Mouse (Mus musculus) heart, embryonic 14.5 days (tissue): ENCODE results near the gene Syt15. TPM values are rescaled to one million over a fixed set of nuclear protein-coding genes. Genes with fewer than 3 reads are reported as not detected.
"Not testable (repeated sequence)": the region's sequence is repeated elsewhere in the genome, so short reads cannot be mapped to it uniquely, and the experiment has no call there.

Source experiments
- ATAC-seq: fragments of 200-750 bp; cut with Nextera tagmentation; 2 replicates; pipeline ENCODE4 v1.8.0; 2017; ENCODE audit warnings: low read depth, moderate TSS enrichment; ENCODE audit not compliant: insufficient number of reproducible peaks, insufficient read depth, low FRiP score
- H3K27ac ChIP-seq, 2 experiments: fragments of 200-500 bp in 1 of 2; fragments of 300-500 bp in 1 of 2; sonication (generic) in 1 of 2; replicated peaks in 1 of 2; 2 replicates each; pipeline ENCODE4 v1.5.1; 2012 to 2014; ENCODE audit warnings: low read depth in 2 of 2, low read length in 2 of 2, control low read depth in 1 of 2, mild to moderate bottlenecking in 1 of 2, mixed read lengths in 1 of 2; ENCODE audit not compliant: control insufficient read depth in 1 of 2, insufficient read depth in 1 of 2
- H3K27me3 ChIP-seq: fragments of 300-500 bp; sonication (generic); 2 replicates; pipeline ENCODE4 v1.6.1; 2014; ENCODE audit warnings: mild to moderate bottlenecking, low read length, control low read depth; ENCODE audit not compliant: control insufficient read depth, insufficient read depth
- H3K36me3 ChIP-seq: fragments of 300-500 bp; sonication (generic); 2 replicates; pipeline ENCODE4 v1.6.1; 2014; ENCODE audit warnings: mild to moderate bottlenecking, control low read depth, low read length, mixed read lengths; ENCODE audit not compliant: control insufficient read depth, insufficient read depth
- H3K4me1 ChIP-seq, 2 experiments: fragments of 200-500 bp in 1 of 2; fragments of 300-500 bp in 1 of 2; sonication (generic) in 1 of 2; 2 replicates each; pipeline ENCODE4 v1.6.1; 2012 to 2014; ENCODE audit warnings: low read length in 2 of 2, control low read depth in 1 of 2, mixed read lengths in 1 of 2; ENCODE audit not compliant: control insufficient read depth in 2 of 2, insufficient read depth in 2 of 2
- H3K4me2 ChIP-seq: fragments of 300-500 bp; sonication (generic); 2 replicates; pipeline ENCODE4 v1.6.1; 2014; ENCODE audit warnings: mild to moderate bottlenecking, low read length
- H3K4me3 ChIP-seq, 2 experiments: fragments of 200-500 bp in 1 of 2; fragments of 300-500 bp in 1 of 2; sonication (generic) in 1 of 2; 2 replicates each; pipeline ENCODE4 v1.5.1; 2012 to 2014; ENCODE audit warnings: low read length in 2 of 2, mild to moderate bottlenecking in 2 of 2, control low read depth in 1 of 2, low read depth in 1 of 2, moderate library complexity in 1 of 2; ENCODE audit not compliant: control insufficient read depth in 1 of 2, insufficient read depth in 1 of 2
- H3K9ac ChIP-seq: fragments of 300-500 bp; sonication (generic); 2 replicates; pipeline ENCODE4 v1.6.1; 2014; ENCODE audit warnings: mild to moderate bottlenecking, low read length
- H3K9me3 ChIP-seq: fragments of 300-500 bp; sonication (generic); 2 replicates; pipeline ENCODE4 v1.6.1; 2016; ENCODE audit warnings: low read length, control low read depth; ENCODE audit not compliant: control insufficient read depth
- WGBS: fragments of 180-500 bp; shearing (Covaris S2); extraction: QIAGEN DNeasy Blood & Tissue Kit; methylation state at CpG from one replicate; pipeline ENCODE4 v1.1.7; 2014; 5-methylcytosine and 5-hydroxymethylcytosine counted together
- polyA plus RNA-seq: library from polyadenylated mRNA; unstranded; fragments of >200 nt; fragmentation: Nextera tagmentation; extraction: Ambion mirVana; gene quantifications from 2 replicates; pipeline ENCODE4 v1.2.1, GENCODE M21; 2014

Syt15 gene
- polyA plus RNA-seq, 1 experiment from 2014 or later = 0.23 TPM

DNA sequence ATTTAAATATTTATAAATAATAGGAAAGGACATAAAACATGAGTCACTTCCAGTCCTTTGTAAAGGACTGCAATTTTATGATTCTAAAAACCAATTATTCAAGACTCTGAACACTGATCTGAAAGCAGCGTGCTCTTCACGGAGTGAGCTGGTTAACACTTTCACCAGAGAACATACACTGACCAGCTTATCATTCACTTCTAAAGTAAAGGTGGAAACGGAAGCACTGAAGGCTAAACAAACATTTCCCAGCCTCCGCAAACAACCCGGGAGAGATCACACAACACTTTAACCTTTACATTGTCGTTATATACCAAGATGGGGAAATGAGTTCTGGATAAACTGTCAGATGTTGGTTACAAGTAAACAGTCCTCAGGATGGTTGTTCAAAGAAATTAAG is 21.3 kb downstream of the Syt15 start:
- Histone ChIP-seq H3K9me3 (no peaks in the 10 kb centered on the region), H3K4me2 (no peak overlapping the region), H3K27me3 (no peaks in the 10 kb centered on the region), H3K27ac (no peak overlapping the region), H3K4me3 (no peak overlapping the region), H3K9ac (no peak overlapping the region), H3K4me1 (0 out of 4 replicates have a peak, but pooled peaks cover 0 to 2% of the 10 kb centered on the region in 2 experiments), H3K36me3 (peaks cover 5% of the 10 kb centered on the region; the same call in 1 of the 2 replicates)
- WGBS = 64% methylated on average over 6 of the region's 6 CpGs
- no peak for ATAC-seq

DNA sequence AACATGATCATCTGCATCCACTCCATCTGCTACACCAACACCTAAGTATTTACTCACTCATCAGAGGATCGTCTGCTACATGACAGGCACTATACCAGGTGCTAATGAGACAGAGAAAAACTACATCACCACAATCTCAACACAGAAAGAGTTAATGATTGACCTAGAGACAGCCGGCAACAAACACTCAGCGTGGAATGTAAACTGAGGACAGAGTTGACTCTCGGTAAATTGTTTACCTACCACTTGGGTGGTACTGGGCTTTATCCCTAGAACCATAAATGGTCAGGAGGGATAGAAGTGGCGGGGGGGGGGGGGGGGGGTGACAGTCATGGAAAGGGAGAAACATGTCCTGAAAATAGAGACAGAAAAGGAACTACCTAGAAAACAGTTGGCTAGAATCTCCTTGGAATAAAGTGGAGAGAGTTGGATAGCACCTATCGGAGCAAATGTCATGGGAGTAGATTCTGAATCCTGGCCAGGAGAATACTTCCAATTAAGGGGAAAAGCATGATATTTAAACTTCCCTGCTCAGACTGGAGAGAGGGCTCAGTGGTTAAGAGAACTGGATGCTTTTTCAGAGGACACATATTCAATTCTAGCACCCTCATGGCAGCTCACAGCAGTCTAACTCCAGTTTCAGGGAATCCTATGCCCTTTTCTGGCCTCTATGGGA is 33.2 kb downstream of the Syt15 start:
- no peak overlapping the region for H3K9ac ChIP-seq
- H3K4me3 ChIP-seq = no peak overlapping the region
- no peaks in the 10 kb centered on the region for H3K36me3 ChIP-seq
- H3K4me2 ChIP-seq = no peak overlapping the region
- no peaks in the 10 kb centered on the region for H3K4me1 ChIP-seq
- 66% methylated on average over 6 of the region's 6 CpGs for WGBS
- H3K9me3 ChIP-seq = no peaks in the 10 kb centered on the region
- no peak overlapping the region for H3K27ac ChIP-seq
- no peaks in the 10 kb centered on the region for H3K27me3 ChIP-seq
- ATAC-seq = no peak

DNA sequence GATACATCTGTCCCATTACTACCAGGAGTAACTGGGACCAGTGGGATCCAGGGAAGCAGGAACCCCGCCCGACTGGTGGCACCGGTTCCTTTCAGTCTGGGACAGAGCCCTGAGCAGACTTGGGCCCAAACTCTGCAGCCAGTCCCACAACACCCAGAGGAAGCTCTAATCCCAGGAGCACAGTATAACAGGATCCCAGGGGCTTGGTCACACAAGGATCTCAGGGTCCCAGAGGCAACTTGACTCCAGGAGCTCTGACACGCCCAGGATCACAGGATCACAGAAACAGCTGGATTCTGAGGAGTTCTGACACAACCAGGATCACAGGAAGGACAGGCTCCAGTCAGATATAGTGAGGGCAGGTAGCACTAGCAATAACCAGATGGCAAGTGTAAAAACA is 33.9 kb downstream of the Syt15 start:
- WGBS = 83% methylated on average over 4 of the region's 4 CpGs
- no peak overlapping the region for H3K4me2 ChIP-seq
- ATAC-seq = no peak

GRCm38 (mm10) chr14:34258525-34258924 is 39.1 kb downstream of the Syt15 start:
- H3K9ac ChIP-seq, H3K36me3 ChIP-seq, H3K4me1 ChIP-seq, H3K4me2 ChIP-seq, H3K27me3 ChIP-seq, H3K27ac ChIP-seq, H3K9me3 ChIP-seq, ATAC-seq, H3K4me3 ChIP-seq: not testable (repeated sequence)
- 60% methylated on average over 3 of the region's 3 CpGs for WGBS

More for the DNA sequence above, 33.9 kb downstream of the Syt15 start:
- Histone ChIP-seq H3K9ac (no peak overlapping the region), H3K27ac (no peak overlapping the region), H3K27me3 (no peaks in the 10 kb centered on the region), H3K36me3 (no peaks in the 10 kb centered on the region), H3K4me1 (no peaks in the 10 kb centered on the region), H3K9me3 (no peaks in the 10 kb centered on the region), H3K4me3 (no peak overlapping the region)

DNA sequence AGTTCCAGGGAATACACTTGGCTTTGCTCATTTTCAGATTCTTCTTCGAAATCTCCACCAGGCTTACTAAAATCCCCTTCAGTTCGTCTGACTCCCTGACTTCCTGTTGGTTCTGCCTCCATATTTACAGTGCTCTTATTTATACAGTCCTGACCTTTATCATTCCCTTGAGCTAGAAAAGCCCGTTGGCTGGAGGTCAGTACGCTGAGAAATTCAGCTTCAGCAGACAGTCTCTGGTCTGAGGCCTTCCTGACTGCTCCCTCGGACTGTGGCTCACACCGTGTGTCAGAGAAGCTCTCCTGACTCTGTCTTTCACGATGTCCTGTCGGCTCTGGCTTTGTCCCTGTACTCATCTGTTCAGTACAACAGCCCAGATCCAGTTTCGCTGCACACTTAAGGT is 48.7 kb downstream of the Syt15 start:
- 70% methylated on average over 9 of the region's 9 CpGs for WGBS
- H3K4me3 ChIP-seq = no peak overlapping the region
- no peaks in the 10 kb centered on the region for H3K36me3 ChIP-seq

DNA sequence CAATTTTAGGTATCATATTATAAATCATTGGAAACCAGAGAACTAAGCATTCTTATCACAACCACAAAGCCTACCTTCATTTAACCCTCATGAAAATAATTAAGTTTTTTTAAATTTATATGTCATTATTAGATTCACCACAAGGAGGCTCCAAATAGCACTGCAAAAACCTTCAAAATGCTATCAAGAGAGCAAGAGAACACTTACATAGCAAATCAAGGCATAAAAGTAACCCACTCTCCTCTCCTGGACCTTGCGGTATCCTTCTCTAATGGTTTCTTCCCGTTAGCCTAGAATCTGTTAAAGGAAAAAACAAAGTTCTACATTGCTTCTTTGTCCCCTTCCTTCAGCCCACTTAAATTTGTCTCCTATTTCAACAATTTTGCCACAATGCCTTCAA is 53.9 kb downstream of the Syt15 start:
- 56% methylated on average over 2 of the region's 2 CpGs for WGBS
- no peak for ATAC-seq
- H3K36me3 ChIP-seq = no peaks in the 10 kb centered on the region
- no peak overlapping the region for H3K27ac ChIP-seq
- H3K9me3 ChIP-seq = no peaks in the 10 kb centered on the region
- no peak overlapping the region for H3K9ac ChIP-seq
- no peak overlapping the region for H3K4me3 ChIP-seq
- no peaks in the 10 kb centered on the region for H3K27me3 ChIP-seq
- no peaks in the 10 kb centered on the region for H3K4me1 ChIP-seq
- no peak overlapping the region for H3K4me2 ChIP-seq

More for the DNA sequence above, 48.7 kb downstream of the Syt15 start:
- ATAC-seq = no peak
- Histone ChIP-seq H3K4me2 (no peak overlapping the region), H3K27ac (no peak overlapping the region), H3K4me1 (no peaks in the 10 kb centered on the region), H3K9ac (no peak overlapping the region), H3K27me3 (no peaks in the 10 kb centered on the region), H3K9me3 (no peaks in the 10 kb centered on the region)

DNA sequence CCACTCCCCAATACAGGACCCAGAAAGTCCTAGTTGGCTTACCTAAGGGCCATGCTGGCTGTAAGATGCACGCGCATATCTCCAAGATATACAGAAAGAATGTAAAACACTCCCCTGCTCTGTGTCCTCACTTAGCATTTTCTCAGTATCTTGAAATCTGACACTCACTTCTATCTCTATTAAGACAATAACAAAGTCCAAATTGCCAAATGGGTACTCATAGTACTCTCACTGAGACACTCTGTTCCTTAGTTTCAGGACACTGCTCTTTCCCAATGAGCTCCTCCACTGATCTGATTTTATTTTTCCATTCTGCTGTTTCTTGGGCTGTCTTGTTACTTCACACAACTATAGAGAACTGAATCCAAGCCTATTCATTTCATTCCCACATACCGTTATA is 54.7 kb downstream of the Syt15 start:
- no peak for ATAC-seq

GRCm38 (mm10) chr14:34275225-34275624 is 55.8 kb downstream of the Syt15 start:
- 89% methylated on average over 4 of the region's 4 CpGs for WGBS
- no peak overlapping the region for H3K4me3 ChIP-seq

More for the DNA sequence above, 54.7 kb downstream of the Syt15 start:
- no peak overlapping the region for H3K4me2 ChIP-seq
- no peak overlapping the region for H3K9ac ChIP-seq
- no peaks in the 10 kb centered on the region for H3K9me3 ChIP-seq
- 94% methylated on average over 3 of the region's 3 CpGs for WGBS
- no peaks in the 10 kb centered on the region for H3K4me1 ChIP-seq
- H3K27me3 ChIP-seq = no peaks in the 10 kb centered on the region
- no peaks in the 10 kb centered on the region for H3K36me3 ChIP-seq
- H3K4me3 ChIP-seq = no peak overlapping the region
- H3K27ac ChIP-seq = no peak overlapping the region

More at GRCm38 (mm10) chr14:34275225-34275624, 55.8 kb downstream of the Syt15 start:
- H3K4me2 ChIP-seq = no peak overlapping the region
- no peaks in the 10 kb centered on the region for H3K27me3 ChIP-seq
- H3K9me3 ChIP-seq = no peaks in the 10 kb centered on the region
- ATAC-seq = no peak
- H3K4me1 ChIP-seq = no peaks in the 10 kb centered on the region
- H3K36me3 ChIP-seq = no peaks in the 10 kb centered on the region
- H3K9ac ChIP-seq = no peak overlapping the region
- H3K27ac ChIP-seq = no peak overlapping the region
